Mouse (Mus musculus): ENCODE measurements around the gene Xpnpep3.

Gene Xpnpep3

DNA sequence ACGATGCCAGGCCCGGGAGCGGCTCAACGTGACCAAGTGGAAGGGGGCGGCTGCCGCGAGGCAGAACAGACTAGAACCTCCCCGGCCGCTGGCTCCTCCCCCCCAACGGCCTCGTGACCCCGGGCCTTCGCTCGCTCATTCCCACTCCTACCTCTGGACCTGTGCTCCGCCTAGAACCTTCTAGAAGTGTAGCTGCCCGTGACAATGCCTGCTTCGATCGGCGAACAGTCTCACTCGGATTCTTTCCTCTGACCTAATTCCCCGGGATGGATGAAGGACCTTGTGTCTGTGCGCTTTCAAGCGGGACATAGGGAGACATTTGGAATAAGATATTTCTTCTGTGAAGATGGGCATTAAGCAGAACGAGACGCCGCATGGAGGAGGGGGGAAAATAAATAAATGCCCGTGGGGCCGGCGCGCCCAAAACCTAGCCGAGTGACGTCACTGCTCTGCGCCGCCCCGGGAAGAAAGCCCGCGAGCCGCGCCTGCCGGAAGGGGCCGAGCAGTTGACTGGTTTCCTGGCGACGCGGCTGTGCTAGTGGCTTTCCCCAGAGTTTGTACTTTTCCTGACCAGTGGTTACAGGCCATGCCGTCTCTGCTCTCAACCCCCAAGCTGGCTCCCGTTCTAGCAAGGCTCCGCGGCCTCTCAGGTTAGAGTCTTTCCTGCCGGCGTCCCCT, at the start of gene Xpnpep3, which contains the start of gene St13:
Gene Xpnpep3, plus strand, starts transcription at position 501 of the 678 bp plus-strand sequence.
Gene St13, minus strand, starts transcription at position 440 of the 678 bp plus-strand sequence.
- DNase-seq (ENCODE audit: low spot score), result peak; percentile 99

DNA sequence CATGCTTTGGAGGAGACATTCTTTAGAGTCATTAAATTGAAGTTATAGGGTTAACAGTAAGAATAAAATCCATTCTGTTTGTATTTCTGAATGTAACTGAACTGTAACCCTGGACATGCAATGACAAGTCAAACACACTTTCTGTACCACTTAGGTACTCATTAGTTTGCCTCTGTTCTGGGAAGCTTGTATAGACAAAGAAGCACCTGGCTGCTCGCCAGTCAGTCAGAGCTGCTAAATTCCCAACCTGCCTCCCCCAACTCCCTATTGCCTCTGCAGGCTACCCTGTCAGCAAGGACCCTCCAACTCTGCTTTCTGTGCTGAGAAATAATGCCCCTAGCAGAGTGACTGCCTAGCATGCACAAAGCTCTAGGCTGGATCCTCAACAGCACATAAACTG, 49.5 kb upstream of the Xpnpep3 start:
- no peak for DNase-seq (ENCODE audit: low spot score)

DNA sequence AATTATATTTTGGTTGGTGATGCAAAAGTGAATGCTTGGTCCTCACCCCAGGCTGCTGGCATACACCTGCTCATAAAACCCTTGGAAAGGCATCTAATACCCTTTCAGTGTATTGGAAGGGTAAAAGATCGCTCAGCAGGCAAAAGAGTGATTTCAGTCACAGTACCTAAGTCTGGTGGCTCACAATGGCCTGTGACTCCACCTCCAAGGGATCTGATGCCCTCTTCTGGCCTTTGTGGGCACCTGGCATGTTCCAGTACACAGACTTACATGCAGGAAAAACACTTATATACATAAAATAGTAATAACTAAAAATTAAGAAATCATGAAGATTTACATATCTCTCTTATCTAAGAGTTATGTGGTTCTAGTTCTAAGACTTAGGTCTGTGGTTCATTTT, 47.3 kb upstream of the Xpnpep3 start:
- DNase-seq (ENCODE audit: low spot score), result no peak

DNA sequence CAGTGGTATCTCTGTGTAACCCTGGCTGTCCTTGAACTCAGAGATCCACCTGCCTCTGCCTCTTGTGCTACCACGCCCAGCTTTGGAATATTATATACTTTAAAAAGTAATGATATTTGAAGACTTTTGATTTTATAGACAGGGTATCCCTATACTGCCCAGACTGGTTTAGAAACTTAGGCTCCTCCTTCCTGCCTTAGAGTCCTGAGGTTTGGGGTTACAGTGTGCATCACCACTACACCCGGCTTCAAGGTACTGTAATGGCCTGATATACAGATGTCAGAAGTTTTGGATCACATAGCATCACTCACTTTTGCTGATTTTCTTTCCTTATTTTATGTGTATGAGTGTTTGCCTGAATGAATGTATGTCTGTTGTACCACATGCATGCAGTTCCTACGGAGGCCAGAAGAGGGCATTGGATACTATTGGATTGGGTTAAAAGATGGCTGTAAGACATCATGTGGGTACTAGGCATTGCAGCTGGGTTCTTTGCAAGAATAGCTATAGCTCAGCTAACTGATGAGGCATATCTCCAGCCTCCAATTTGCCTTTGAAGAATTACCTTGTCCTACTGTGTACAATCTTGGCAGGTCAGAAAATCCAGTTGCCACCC, 44.7 kb upstream of the Xpnpep3 start:
- DNase-seq (ENCODE audit: low spot score), result peak; percentile 25

DNA sequence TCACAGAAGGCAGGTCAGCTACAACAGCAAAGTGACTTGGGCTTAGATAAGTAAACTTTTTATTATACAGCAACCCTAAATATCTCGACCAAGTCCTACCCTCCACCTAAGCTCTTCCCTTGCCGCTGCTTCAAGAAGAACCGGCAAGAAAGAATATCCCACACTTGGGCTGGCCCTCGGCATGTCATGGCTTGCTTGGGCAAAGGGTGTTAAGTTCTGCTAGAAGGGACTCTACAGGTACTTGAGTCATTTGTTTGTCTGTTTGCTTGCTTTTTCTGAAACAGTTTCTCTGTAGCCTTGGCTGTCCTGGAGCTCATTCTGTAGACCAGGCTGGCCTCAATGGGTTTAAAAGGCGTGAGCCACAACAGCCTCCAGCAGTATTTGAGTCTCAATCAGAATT, 43.0 kb upstream of the Xpnpep3 start:
- no peak for DNase-seq (ENCODE audit: low spot score)

DNA sequence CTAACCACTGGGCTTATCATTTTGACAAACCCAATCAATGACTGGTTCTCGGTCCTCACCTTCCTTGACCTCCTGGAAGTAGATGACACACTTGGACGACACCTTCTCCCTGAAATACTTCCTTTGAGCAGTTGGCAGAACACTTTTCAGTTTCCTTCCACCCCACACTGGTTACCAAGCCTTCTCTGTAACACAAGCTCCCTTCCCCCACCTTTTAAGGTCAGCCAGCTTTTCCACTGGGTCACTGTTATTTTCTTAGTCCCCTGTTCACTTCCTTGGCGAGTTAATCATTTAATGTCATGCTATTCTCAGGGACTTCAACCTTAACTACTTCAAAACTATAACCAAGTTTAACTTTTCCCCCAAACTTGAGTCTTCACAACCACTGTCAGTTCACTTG, 41.0 kb upstream of the Xpnpep3 start:
- DNase-seq (ENCODE audit: low spot score), result no peak

DNA sequence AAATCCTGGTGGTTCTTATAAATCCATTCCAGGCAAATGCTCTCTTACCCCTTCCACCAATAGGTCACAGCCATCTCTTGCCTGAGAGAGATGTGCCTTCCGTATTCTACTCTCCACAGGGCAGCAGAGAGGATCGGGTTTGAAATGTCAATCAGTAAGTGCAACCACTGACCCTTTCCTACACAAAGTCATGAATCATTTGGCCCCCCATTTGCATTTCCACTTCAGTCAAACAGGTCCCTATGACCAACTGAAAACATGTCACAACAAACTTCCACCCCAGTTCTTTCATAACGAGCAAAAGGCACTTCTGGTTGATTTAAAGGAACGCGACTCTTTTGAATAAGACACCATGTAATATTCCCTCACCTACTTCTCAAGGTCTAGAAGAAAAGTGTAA, 40.5 kb upstream of the Xpnpep3 start:
- no peak for DNase-seq (ENCODE audit: low spot score)

DNA sequence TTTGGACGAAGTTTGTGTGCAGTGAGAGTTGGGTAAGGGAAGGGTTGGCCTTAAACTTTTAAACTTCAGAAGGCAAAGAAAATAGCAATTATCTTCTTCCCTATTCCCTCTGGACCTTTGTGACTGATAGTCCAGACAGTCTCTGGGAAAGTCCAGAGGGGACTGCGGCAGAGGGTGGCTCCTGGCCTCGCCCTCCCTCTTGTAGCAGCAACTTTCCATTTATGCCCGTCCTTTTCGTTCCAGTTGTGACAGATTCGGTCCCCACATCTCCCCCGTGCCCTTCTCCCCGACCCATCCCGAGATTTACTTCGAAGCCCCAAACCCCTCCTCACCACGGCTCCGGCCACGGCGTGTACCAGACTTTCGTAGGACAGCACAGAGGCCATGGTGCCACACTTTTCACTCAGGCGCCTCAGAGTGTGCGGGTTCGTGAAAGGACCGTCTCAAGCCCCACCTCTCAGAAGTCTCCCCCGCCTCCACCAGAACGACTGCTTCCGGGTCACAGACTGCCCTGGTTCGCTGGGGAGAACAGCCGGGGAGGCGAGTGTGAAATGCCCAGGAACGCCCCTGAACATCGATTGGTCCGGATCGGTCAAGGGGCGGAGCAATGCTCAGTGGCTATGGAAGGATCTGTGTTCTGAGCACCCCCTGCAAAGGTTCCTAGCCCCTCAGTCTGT, 39.5 kb upstream of the Xpnpep3 start, which contains the start of gene Slc25a17:
Gene Slc25a17, minus strand, starts transcription at position 468 of the 677 bp plus-strand sequence.
- DNase-seq (ENCODE audit: low spot score), result peak; percentile 93

DNA sequence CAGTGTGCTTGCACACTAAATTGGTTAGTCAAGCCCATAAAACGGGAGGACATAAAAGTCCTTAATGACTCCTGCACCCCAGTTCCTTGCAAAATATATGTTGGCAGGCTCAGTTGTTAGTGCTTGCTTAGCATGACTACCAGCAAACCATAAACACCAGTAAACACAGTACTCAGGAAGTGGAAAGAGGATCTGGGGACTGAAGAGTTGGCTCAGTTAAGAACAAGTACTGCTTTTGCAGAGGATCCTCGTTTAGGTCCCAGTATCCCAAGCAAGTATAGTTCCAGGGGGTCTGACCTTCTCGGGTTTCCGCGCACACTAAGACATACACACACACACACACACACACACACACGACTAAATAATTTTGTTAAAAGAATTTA, 38.9 kb upstream of the Xpnpep3 start:
- no peak for DNase-seq (ENCODE audit: low spot score)

DNA sequence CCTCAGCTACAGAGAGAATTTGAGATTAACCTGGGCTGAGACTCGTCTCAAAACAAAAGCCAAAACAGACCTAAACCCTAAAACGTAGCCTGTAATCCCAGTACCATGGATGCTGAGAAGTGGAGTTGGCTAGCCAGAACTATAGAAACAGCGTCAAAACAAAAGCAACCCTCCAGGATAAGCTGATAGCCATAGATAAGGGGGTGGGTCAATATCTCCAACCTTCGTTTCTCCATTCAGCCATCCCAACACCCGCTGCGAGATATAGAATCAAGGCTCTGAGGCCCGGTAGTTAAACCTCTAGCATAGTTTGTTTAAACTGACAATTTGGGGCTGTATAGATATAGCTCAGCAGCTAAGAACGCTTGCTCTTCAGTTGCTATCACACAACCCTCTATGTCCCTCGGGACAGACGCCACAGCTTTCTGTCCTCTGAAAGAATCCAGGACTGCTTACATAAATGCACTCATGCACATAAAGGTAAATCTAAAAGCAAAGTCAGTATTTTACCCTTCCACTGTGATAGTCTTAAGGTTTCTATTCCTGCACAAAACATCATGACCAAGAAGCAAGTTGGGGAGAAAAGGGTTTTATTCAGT, 38.4 kb upstream of the Xpnpep3 start:
- DNase-seq (ENCODE audit: low spot score), result no peak

DNA sequence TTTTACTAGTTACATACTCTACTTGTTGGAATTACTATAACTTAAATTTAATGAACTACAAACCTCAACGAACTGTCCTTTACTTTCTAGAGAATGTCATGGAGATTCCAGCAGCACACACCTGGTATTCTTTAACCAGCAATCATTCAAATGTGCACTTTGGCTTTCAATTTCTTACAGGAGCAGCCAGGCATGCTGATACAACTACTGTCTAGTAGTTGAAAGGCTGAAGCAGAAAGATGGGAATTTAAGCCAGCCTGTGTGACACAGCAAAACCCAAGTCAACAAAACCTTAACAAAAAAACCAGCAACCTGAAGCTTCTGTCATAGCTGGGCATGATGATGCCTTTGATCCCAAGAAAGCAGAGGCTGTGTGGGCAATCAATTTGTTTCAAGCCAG, 37.4 kb upstream of the Xpnpep3 start:
- DNase-seq (ENCODE audit: low spot score), result no peak

DNA sequence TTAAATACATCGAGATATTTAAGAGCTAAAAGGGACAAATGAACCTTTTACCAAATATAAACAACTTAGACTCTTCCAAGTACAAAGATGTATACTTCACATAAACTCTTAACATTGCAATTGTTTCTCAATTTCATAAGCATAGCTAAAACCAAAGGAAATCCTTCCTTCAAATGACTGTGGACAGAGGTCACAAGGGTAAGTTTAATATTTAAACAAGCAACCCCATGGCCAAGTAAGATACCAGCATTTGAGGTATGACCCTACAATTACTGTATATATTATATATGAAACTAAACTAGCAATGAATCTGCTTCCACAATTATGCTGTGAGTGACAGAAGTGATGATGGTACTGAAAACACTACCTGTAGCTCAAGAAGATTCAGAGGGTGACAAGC, 35.7 kb upstream of the Xpnpep3 start:
- no peak for DNase-seq (ENCODE audit: low spot score)

DNA sequence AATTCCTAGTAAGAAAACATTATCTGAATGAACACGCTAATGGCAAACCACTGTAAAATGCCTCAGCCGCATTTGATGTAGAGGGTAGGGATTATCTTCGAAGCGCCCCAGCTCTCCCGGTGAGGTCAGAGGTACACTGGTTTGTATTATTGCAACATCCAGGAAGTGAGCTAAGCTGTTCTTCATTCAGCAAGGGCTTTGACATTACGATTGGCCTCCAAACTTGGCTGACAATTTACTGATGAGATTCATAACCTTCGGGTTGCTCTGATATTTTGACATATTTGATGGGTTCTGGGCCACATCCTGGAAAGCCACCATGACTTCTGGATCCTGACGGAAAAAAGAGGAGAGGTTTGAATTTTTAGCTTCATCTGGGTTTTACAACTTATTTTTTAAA, 34.7 kb upstream of the Xpnpep3 start:
- DNase-seq (ENCODE audit: low spot score), result no peak

DNA sequence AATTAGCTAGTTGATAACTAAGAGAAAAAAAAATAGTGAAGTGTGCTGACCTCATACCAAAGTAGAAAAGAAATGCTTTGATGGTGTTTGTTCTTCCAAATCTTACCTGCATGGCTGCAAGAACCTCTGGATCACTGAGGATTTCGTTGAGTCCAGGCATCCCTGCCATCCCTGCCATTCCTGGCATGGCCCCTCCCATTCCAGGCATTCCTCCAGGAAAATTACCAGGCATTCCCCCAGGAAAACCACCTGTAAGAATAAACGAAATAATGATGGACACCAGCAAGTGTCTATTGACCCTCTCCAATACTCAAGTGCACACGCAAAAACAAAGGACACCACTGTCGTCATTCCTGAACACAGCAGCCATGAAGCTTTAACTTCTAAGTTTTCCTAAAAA, 33.7 kb upstream of the Xpnpep3 start:
- DNase-seq (ENCODE audit: low spot score), result no peak

DNA sequence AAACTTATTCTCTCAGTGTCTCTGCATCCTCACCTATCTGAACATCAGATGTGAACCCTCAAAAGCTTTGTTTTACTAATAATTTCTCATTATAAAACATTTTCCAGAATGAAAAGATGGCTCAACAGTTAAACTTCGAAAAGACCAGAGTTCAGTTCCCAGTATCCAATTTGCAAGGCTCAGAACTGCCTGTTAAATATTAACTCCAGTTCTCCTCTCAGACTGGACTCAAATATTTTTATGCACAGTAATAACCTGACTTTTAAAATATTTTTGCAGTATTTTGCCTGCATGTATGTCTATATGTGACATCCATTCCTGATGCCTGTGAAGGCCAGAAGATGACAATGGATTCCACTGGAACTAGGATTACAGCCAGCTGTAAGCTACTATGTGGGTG, 31.3 kb upstream of the Xpnpep3 start:
- no peak for DNase-seq (ENCODE audit: low spot score)

DNA sequence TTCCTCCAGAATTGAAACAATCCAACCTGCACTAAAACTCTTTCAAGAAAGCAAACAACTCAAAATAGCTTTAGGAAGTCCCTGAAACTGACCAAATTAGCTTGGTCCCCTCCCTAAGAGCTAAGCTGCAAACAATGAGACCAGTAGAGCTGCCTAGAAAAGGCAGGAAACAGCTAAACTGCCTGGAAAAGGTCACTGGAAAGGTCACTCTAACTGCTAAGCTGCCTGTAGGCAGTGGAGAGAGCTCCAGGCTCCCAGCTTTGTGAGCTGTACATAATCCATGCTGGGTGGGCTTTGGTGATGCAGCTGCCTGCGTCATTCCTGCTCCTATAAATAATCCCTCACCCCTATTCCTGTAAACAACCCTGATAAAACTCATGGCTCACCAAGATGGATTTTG, 29.6 kb upstream of the Xpnpep3 start:
- no peak for DNase-seq (ENCODE audit: low spot score)

DNA sequence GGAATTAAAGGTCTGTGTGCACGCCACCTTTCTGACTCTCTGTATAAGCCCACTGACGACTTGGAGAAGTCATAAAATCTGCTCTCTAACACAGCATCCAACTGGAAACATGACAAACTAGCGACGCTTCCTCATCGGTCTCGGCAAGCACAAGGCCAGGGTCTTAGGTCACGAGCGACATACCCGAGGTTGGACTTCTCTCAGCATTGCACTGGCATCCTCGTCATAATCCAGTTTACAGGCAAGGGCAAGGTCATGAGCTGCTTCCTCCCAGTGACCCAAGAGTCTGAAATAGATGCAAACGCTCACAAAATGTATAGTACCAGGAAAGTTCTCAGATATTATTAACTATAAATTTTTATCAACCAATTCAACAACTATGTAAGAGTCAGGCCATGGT, 25.3 kb upstream of the Xpnpep3 start:
- no peak for DNase-seq (ENCODE audit: low spot score)

DNA sequence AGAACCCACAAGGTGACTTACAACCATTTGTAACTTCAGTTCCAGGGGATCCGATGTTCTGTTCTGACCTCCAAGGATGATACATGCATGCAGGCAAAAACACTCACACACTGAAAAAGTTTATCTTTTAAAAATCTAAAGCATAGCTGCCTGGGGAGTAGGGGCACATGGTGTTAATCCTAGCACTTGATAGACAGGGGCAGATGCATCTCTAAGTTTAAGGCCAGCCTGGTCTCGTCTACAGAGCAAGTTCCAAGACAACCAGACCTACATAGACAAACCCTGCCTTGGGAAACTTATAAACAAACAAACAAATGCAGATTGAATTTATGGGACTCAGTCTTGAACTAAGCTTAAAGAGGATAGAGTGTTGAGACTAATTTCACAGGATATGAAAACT, 21.1 kb upstream of the Xpnpep3 start:
- DNase-seq (ENCODE audit: low spot score), result no peak

DNA sequence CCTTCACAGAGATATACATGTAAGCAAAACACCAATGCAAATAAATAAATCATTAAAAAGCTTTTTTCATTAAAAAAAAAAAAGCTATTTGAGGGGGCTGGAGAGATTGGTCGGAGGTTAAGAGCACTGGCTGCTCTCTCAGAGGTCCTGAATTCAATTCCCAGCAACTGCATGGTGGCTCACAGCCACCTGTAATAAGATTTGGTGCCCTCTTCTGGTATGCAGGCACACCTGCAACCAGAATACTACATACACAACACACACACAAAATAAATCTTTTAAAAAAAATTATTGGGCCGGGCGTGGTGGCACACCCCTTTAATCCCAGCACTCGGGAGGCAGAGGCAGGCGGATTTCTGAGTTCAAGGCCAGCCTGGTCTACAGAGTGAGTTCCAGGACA, 13.6 kb upstream of the Xpnpep3 start:
- DNase-seq (ENCODE audit: low spot score), result no peak

DNA sequence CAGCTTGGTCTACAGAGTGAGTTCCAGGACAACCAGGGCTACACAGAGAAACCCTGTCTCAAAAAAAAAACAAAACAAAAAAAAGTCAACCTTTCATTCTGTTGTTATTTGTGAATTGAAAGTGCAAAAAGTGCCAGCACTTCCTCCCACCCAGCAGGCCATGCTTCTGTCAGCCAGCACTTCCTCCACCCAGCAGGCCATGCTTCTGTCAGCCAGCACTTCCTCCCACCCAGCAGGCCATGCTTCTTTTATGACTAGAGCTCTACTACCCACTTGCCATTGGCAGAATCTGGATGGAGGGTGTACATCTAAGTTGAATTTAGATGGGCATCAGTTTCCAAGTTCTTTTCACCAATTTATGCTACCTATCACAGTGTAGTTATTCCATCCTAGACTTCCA, 6.9 kb upstream of the Xpnpep3 start:
- no peak for DNase-seq (ENCODE audit: low spot score)

DNA sequence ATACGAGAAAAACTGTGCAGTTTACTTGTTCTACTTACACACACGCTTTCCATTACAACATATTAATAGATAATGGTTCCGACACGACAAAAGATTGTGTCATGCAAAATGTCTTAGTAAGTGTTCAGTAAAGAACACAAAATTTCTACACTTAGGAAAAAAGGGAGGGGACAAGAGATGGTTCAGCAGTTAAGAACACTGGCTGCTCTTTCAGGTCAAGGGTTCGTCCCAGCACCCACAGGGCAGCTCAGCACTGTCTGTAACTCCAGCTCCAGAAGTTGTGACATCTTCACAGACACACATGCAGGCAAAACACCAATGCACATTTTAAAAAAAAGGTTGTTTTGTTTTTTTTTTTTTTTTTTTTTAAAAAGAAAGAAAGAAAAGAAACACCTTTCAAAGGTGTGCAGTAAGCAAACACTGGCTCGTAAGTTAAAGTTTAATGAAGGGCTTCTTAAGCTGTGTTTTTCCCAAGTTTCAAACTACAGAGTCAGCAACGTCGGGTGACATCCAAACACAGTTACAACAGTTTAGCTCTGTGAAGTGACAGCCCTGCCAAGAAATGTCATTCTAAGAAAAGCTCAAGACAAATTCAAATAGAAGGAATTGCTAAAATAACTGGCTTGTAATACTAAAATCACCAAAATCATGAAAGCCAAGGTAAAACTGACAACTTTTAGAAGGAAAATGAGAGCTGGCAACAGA, 5.6 kb upstream of the Xpnpep3 start:
- DNase-seq (ENCODE audit: low spot score), result no peak

DNA sequence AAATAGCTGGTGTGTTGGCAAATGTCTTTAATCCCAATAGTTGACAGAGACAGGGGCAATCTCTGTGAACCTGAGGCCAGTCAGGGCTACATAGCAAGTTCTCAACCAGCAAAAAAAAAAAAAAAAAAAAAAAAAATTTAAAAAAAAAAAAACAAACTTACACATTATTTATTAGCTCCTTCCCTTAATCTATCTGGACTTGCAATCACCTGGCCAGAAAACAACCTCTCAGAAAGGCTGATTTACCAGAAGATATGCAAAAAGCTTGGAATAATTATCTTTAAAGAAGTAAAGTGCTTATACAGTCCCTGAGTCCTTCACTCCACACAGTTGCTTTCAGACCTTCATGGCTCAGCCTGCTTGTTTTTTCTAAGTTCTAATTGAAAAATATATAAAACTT, 1.7 kb upstream of the Xpnpep3 start:
- no peak for DNase-seq (ENCODE audit: low spot score)

DNA sequence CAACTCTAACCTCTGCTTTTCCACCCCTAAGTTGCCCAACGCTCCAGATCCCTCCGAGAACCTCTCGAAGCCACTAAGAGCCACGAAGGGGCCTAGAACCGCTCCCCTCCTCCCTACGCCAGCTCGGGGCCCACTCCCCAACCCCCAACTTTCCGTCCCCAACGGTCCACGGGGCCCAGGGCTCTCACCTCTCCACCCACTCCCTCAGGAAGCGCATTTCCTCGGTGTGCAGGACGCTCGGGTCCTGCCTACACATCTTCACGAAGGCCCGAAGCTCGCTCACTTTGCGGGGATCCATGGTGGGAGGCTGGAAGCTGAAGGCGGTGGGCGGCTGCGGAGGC, 671 bp upstream of the Xpnpep3 start:
- DNase-seq (ENCODE audit: low spot score), result no peak
